ENCODE assay signal across 8 mouse cellular contexts in the genomic region with DNA sequence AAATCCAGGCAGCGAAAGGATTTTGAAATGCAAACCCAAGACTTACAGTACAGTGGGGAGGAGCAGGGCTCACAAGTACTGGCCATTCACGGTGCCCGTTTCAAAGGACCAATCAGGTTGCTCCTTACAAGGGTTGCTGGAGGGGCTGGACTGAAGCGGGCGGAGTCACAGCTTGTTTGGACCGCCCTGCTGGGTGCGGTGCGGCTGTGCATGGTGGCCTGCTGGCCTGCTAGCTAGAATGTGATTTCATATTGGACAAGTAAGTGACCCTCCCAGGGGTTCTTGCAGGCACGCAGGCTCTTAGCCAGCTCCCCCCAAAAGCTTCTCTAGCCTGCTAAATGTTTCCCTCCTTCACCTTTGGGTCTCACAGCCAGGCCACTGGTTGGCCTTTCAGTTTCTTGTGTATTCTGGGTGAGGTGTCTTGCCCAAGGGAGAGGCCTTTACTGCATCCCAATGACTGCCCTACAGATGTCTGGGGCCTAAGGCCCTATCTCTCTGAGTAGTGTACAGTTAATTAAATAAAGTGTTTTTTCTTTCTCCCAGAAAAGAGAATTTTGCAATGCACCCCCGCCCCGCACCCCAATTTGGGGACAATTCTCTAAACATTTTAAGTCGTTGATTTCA. TPM values are rescaled to one million over a fixed set of nuclear protein-coding genes. Genes with fewer than 3 reads are reported as not detected.
A peak's percentile ranks its signal among the peaks of the same experiment; 100 is the strongest.
DNase-seq lines count a peak whose midpoint lies in the region; ATAC-seq lines count a peak whose summit lies in the region.

Gene Fggy, plus strand, starts transcription at position 175 of the 624 bp plus-strand sequence.

- no peaks in the 10 kb centered on the region for H3K9me3 ChIP-seq in heart, embryonic 12.5 days (replicated peaks)
- no peaks in the 10 kb centered on the region for H3K9me3 ChIP-seq in kidney, embryonic 16.5 days (ENCODE audit: low read length)

- H3K4me3 ChIP-seq in heart, embryonic 12.5 days = peak within 1 kb of the TSS; percentile 45
- peak within 1 kb of the TSS; percentile 54 for H3K4me3 ChIP-seq in kidney, embryonic 16.5 days (ENCODE audit: low read length)

- peak within 1 kb of the TSS; percentile 66 for H3K4me2 ChIP-seq in heart, embryonic 12.5 days
- H3K4me2 ChIP-seq in kidney, embryonic 16.5 days (replicated peaks; ENCODE audit: low read depth, low read length) = peak within 1 kb of the TSS; percentile 81

- no peaks in the 10 kb centered on the region for H3K36me3 ChIP-seq in heart, embryonic 12.5 days
- H3K36me3 ChIP-seq in kidney, embryonic 16.5 days (ENCODE audit: insufficient read depth, low read length) = no peaks in the 10 kb centered on the region

- H3K9ac ChIP-seq in heart, embryonic 12.5 days = peak within 1 kb of the TSS; percentile 57
- peak within 1 kb of the TSS; percentile 76 for H3K9ac ChIP-seq in kidney, embryonic 16.5 days (replicated peaks; ENCODE audit: low read length)

- no peaks in the 10 kb centered on the region for H3K27me3 ChIP-seq in heart, embryonic 12.5 days (replicated peaks)
- H3K27me3 ChIP-seq in kidney, embryonic 16.5 days (ENCODE audit: insufficient read depth, low read length) = no peaks in the 10 kb centered on the region

- ATAC-seq in heart, embryonic 12.5 days (ENCODE audit: insufficient number of reproducible peaks, low FRiP score) = peak; percentile 100
- ATAC-seq in kidney, embryonic 16.5 days (ENCODE audit: low FRiP score, low TSS enrichment) = peak; percentile 100

- DNase-seq in CD4-positive helper T cell, adult 2 months (ENCODE audit: low read depth, low spot score) = peak; percentile 90
- peak; percentile 43 for DNase-seq in c-Kit-negative CD71-positive TER-119-positive erythroid progenitor cells, embryonic 14.5 days (ENCODE audit: low read depth, low spot score)
- DNase-seq in fat pad, adult 2 months (ENCODE audit: extremely low read depth, low read depth, low spot score) = peak; percentile 84
- DNase-seq in liver = peak; percentile 89
- DNase-seq in monocyte, adult 2 months (ENCODE audit: low read depth in 1 of 2, low spot score in 2 of 2) = peak; percentile 91 to 94
- DNase-seq in spleen, postnatal 14 days (ENCODE audit: low spot score in 2 of 2) = peak; percentile 81 to 89

- WGBS in heart, embryonic 12.5 days = 29% methylated on average over 12 of the region's 12 CpGs
- 24% methylated on average over 12 of the region's 12 CpGs for WGBS in kidney, embryonic 16.5 days

- H3K27ac ChIP-seq in heart, embryonic 12.5 days (ENCODE audit: poor library complexity, severe bottlenecking) = peak within 1 kb of the TSS; percentile 76
- peak within 1 kb of the TSS; percentile 81 for H3K27ac ChIP-seq in kidney, embryonic 16.5 days (ENCODE audit: low read length)

- peaks cover 17% of the 10 kb centered on the region for H3K4me1 ChIP-seq in heart, embryonic 12.5 days (replicated peaks)
- H3K4me1 ChIP-seq in kidney, embryonic 16.5 days (ENCODE audit: insufficient read depth, low read length) = peaks cover 18% of the 10 kb centered on the region

RNA-seq across cellular contexts. Expression of gene Fggy, which starts in this region (rescaled TPM):
- polyA plus RNA-seq in heart, embryonic 12.5 days (2016; fragmentation: Nextera tagmentation; extraction: Ambion mirVana) = 4.7 and 5.8 TPM in 2 replicates
- 40.6 and 42.7 TPM in 2 replicates for polyA plus RNA-seq in kidney, embryonic 16.5 days (2015; fragmentation: Nextera tagmentation; extraction: Ambion mirVana)

Comparison
In these comparisons a context has a peak if more than half of its experiments do, and no peak if none do; other contexts are left out.
1. Peak in every context shown above with its lines: DNase-seq, ATAC-seq, H3K4me3 ChIP-seq and H3K27ac ChIP-seq.